Mouse (Mus musculus) regulatory T cell (primary cell): Measurements from ENCODE around the gene Mipol1.

Experiments
- in situ Hi-C: fragments of 300-600 bp; cut with MboI, MseI; formaldehyde crosslinking; loops from one replicate; pipeline ENCODE4 v1.15.1; 2025; ENCODE audit warnings: high pct_unique_total_duplicates

The Mipol1 gene

DNA sequence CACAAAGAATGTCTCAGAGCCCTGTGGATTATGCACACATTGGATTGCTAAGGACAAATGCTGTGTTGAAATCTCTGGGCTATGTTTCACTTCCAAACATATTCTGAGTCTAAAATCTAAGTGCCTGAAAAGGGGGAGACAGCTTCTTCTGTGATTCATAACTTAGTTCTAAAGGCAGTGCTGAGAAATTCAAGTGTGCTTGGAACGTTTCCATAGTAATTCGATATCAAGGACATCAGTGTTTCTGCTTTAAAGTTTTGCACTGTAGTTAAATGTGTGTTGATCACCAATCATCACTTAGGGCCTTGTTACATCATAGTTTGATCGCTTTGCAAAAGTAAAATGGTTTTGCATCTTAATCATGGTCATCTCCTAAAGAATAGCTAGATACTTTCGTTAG is 279.5 kb downstream of the Mipol1 start:
- in situ Hi-C loops: no loop called here

DNA sequence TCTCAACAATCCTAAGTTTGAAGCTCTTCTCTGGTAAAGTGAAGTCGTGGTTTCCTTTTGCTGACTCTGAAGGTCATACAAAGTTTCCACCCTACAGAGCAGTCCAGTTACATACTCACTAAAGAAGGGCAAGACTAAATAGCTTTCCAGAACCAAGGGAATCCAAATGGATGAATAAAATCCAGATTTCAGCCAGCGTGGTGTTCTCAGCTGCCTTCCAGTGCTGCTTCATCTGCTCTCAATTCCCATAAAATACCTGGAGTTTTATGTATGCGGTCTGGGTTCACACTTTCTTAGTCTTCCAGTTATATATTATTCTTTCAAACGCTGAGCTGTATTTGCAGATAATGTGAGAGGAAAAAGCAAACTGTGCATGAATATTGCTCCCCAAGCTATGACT is 280.9 kb downstream of the Mipol1 start:
- in situ Hi-C loops: no loop called here

DNA sequence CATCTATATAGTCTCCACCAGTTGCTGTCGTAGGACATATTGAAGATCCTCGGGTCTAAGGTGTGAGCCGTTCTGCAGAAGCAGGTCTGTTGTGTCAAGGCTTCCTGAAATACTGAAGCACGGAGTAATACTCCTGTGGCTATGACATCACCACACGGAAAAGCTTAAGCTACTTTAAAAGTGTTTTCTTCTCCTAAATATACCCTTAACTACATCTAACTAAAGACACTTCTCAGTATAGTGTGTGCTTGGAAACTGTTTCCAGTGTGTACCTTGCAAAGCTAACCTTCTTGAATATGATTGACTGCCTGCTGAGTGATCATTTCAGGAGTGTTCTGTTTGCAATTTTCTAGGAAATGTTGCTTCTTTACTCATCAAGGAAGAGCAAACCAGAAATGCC is 281.3 kb downstream of the Mipol1 start:
- in situ Hi-C loops: no loop called here

DNA sequence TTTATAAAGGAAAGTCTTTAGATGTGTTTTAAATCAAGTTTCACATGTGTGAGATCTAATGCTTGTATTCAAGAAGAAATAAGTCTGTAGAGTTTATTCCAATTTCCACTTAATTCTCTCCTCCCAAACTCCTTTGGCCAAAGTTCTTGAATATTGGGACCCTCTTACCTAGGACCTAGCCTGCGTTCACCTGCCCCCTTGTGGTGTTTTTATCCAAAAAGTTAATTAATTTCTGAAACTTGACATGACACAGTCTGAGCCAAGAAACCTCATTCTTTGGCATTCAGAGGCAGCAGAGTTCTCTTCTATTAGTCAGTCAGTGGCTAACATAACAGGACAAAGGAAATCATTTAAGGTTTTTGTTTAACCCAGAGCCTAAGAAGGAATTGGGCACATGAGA is 284.3 kb downstream of the Mipol1 start:
- in situ Hi-C loops: no loop called here

DNA sequence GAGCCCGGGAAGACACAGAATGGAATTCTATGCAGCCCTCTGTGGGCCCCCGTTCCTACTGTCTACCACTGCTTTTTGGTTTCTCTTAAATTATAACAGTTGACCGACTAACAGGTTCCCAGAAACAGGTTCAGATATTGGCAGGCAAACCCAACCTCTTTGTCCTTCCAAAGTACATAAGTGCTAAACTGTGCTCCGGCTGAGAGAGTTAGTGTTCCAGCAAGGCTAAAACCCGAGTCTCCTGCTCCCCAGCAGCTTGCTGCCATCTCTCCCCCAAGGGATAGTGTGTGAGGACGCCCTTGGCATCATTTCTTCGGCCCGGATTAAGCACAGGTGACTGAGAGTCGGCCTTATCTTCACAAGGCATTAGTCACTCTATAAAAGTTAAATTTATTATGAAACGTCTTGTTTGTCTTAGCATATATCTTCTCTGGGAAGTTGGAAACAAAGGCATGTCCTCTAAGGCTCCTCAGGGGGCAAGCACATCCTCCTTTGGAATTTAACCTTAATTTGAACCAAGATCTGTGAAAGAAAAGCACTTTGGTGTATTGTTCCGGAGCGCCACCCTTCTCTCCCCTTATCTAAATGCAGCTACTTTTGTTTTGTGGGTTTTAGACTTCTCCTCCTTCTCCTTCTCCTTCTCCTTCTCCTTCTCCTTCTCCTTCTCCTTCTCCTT is 285.6 kb downstream of the Mipol1 start:
- in situ Hi-C loops: no loop called here

DNA sequence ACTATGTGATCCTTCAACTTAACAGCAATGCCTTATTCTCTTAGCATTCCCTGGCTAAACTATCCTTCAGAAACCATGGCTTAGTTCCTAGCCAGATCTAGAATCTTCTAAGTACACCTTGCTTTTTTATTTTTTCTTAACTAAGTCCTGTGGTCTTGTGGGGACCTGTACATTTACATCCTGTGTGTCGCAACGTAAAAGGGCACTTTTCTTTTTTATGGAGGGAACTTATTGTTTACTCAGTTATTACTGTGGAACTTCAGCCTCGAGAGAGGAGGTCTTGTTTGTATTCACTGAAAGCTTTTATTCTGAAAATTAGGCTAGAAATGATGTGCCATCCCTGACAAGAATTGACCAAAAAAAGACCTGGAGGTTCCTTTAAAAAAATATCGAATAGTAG is 298.1 kb downstream of the Mipol1 start:
- in situ Hi-C loops: loop anchor here (25.0 kb wide), 1 partner anchor 241 kb away; no protein-coding TSS in a partner anchor

DNA sequence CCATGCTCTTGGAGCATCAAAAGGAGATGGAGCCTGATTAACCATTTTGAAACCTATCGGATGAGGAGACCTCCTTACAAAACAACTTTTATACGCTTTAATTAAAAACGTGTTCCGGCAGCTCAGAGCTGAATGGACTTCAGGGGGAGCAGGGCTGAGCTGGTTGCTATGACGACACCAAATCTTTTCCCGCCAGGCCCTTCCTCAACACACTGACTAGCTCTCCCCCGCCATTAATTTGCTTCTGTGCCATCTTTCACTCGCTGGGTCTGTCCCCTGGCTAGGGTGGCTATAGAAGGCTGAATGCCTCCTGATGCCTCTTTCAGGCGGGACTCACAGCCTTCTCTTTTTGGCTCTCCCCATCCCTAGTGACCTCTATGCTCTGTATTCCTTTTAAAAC is 300.2 kb downstream of the Mipol1 start:
- in situ Hi-C loops: loop anchor here (25.0 kb wide), 1 partner anchor 243 kb away; no protein-coding TSS in a partner anchor

DNA sequence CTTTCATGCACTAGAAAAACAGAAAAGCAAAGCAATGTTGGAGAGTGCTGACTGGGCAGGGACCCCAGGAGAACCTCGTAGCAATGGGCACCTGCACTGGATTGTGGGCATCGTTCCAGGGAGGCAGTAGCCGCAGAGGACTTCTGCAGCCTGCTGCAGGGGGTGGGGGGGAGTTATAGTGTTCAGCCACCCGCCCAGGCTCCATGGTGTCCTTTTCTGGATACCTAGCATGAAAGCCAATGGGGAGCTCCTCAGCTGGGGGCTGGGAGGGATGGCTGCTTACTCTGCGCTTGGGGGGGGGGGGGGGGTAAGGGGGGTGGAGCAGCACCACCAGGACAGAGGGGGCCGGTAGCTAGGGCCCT is 304.3 kb downstream of the Mipol1 start:
- in situ Hi-C loops: loop anchor here (25.0 kb wide), 1 partner anchor 247 kb away; no protein-coding TSS in a partner anchor

DNA sequence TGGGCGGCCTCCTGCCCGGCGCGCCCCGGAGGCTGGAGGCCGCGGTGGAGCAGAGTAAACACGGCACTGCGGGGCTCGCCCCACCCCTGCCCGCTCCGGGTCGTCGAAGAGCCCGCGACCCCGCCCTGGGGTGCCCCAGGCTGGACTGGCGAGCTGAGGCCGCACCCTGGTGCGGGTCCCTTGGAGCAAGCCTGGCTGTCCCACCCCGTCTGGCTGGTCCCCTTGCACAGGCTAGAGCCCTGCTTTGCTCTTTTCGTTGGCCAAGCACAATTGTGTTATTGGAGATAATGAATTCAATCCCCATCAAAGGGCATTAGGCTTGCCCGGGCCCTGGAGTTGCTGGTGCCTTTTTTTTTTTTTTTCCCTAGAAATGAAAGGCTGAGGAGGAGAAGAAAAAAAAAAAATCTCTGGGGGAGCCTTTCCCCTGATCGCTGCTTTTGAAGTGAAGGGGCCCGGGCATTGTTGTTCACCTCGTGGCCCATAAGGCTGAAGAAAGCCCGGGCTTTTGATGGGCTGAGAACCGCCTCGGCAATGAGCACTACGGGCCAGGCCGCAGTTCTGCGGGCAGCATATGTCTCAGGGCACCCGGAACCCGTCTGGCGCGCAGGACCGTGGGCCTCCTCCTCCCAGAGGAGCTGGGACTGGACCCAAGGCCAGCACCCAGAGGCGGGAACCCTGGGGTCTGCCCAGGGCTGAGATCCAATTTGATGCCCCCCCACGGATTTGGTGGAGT is 304.8 kb downstream of the Mipol1 start:
- in situ Hi-C loops: loop anchor here (5.0 to 25.0 kb wide), 2 partner anchors 248 to 838 kb away; no protein-coding TSS in a partner anchor

DNA sequence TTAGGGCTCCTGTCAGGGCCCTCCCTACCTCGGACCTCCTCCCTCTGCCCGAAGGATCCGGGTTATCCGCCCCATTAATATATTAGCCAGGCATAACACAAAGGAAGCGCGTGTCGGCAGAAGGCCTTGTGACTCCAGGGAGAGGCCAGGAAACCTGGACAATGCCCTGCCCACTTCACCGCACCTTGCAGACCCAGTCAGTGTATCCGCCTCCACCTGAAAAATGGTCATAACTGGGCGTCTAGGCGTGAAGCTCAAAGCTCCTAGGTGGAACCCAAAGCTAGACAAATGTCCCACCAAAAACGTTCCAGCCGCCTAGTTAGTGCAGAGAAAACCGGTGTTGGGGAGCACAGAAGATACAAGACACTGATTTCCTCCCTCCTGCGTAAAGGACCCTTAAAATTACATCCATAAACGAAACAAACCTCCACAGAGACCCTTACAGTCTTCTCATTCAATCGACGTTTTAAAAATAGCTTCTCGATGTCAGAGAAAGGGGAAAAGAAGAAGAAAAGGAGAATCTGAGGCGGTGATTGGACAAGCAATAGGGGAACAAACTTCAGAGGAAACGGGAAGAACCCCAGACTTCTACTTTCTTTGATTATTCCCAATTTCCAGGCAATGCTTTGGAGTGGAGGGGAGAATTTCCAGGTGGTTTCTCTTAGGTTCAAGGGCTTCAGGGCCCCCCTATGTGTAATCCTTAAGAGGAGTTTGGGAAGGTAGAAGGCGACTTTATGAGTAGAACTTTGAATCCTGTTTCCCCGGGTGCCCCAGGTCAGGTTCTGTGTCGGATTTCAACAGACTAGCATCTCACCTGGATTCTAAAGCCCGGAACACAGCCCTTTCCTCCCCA is 306.1 kb downstream of the Mipol1 start:
- in situ Hi-C loops: loop anchor here (5.0 to 25.0 kb wide), 2 partner anchors 249 to 839 kb away; no protein-coding TSS in a partner anchor

DNA sequence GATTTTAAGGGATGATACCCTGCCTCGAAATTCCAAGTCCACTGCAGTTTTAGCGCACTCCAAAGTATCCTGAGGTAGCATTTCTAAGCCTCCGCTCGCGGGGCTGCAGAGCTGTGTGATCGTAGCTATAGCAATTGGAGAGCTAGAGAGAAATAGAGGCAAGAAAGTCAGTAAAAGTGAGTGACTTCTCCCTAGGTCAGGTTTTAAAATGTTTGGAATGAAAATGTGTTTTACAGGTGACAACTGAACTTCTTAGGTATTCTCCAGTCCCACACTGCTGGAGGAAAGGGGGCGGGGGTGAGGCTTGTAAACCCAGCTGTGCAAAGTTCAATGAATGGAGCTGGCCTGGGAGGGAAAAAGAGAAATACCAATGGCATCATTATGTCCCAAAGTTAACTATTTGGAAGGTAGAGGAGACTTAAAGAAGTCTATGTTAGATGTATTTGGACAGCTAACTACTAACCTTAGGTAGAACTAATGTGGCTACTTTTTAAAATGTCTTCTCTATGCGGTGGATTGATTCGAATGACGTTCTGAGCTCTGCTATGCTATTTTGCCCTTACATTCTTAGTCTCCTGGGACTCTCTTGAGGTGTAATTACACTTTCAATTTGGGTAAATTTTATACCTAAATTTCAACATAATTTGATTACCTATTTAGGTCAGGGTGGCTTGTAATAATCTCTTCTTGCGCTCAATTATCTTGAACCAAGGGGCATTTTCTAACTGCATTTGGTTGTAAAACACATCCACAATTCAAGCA is 306.9 kb downstream of the Mipol1 start:
- in situ Hi-C loops: loop anchor here (5.0 to 25.0 kb wide), 2 partner anchors 250 to 840 kb away; no protein-coding TSS in a partner anchor

DNA sequence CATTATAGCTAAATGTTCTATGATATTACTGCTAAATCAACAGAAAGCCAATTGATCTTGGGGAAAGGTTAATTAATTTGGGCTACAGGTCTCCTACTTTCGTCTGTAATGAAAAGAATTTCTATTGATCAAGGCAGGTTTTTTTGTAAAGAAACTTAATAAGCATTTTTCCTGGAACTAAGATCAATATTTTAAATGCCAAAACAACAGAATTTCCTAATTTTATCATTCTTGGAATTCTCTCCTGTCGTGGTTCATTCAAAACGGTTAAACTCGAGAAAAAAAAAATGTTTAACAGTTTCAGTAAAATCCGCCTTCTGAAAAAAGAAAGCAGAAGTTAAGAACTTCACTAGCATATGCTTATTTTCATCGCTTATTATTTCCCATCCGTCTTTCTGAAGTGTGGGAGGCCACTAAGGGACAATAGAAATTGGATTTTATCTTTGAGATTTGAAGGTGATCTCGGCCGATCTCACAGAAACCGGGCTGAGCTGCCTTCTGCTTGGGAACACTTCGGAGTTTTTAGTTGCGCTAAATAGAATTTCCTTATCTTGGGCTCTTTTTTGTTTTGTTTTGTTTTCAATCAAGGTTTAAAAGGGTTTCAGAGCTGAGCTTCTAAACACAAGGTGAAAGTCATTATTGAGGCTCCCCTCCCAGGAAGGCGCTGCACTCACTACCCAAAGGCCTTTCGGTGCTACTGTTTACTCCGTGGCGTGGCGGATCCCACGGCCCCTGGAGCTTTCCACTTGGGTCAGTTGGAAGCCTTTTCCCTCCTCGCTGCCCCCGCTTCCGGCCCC is 307.8 kb downstream of the Mipol1 start:
- in situ Hi-C loops: loop anchor here (5.0 to 25.0 kb wide), 2 partner anchors 251 to 841 kb away; no protein-coding TSS in a partner anchor

DNA sequence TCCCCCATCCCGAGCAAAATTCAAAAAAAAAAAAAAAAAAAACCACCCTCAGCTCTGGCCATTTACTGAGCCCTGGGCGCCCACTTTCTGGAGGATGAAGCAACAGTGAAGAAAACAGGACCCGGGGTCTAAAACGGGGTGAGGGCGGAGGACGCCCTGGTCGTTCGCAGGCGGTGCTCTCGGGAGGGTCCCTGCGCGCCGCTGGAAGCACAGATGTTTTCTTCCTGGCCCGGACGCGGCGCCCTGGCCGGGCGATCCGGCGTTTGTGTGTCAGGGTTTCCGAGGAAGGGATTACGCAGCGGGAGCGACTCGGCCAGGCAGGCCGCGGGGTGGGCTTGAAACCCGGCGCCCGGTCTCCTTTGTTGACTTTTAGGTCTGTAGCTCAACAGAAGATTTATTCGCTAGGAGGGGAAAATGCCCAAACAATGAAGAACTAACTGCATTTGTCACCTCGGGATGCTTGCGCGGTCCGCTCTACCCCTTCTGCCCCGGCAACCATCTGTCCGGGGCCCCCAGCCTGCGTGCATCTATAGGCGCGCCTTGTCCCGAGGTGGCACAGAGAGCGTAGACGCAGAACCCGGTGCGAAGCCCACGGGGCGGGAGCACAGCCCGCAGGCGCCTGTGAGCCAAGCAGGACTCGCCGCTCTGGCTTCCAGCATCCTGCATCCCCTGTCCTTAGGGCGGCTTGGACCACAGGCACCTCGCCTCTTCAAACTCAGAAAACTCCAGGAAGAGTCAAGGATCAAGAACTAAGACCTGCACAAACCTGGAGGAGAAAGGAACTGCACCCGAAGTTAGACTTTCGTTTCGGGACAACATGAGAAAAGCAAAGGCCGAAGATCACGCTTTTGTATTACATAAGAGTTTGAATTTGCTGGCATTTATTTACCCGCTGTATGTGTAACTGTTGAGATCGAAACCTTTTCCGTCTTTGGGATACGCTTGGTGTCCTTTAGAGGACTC is 308.6 kb downstream of the Mipol1 start:
- in situ Hi-C loops: loop anchor here (5.0 to 25.0 kb wide), 2 partner anchors 252 to 842 kb away; no protein-coding TSS in a partner anchor

DNA sequence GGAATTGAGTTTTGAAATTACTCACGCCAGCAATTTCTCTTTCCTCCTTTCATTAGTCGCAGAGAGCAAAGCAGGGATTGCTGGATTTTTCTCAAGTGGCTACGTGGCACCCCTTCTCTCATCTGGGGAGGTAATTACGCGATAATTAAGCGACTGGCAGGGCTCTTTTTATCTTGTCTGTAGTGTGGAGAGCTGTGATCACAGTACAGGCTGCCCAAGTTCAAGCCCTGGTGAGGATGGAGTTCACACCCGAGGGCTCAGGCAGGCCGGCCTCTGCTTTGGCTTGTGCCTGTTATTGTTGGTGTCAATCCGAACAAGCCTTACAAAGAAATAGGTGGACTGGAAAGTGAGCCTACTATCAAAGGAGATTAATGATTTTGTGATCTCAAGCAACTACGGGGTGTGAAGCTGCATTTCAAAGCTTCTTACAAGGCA is 309.3 kb downstream of the Mipol1 start:
- in situ Hi-C loops: loop anchor here (5.0 to 25.0 kb wide), 2 partner anchors 252 to 842 kb away; no protein-coding TSS in a partner anchor

DNA sequence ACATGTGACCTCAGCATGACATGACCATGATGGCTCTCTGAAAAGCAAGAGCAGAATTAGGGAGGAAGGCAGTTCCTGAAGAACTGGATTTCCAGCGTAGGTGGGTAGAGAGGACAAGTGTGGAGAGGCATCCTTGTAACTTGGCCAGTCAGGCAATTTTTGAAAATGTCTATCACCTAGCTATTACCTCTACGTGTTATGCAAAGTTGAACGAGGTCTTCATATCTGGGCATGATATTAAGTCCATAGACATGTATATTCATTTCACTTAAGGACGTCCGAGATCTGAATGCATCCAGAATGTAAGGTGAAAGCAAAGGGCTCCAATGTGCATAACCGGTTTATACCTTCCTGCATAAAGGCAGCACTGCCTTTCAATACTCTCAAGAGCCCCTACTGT is 310.9 kb downstream of the Mipol1 start:
- in situ Hi-C loops: loop anchor here (25.0 kb wide), 1 partner anchor 254 kb away; no protein-coding TSS in a partner anchor

DNA sequence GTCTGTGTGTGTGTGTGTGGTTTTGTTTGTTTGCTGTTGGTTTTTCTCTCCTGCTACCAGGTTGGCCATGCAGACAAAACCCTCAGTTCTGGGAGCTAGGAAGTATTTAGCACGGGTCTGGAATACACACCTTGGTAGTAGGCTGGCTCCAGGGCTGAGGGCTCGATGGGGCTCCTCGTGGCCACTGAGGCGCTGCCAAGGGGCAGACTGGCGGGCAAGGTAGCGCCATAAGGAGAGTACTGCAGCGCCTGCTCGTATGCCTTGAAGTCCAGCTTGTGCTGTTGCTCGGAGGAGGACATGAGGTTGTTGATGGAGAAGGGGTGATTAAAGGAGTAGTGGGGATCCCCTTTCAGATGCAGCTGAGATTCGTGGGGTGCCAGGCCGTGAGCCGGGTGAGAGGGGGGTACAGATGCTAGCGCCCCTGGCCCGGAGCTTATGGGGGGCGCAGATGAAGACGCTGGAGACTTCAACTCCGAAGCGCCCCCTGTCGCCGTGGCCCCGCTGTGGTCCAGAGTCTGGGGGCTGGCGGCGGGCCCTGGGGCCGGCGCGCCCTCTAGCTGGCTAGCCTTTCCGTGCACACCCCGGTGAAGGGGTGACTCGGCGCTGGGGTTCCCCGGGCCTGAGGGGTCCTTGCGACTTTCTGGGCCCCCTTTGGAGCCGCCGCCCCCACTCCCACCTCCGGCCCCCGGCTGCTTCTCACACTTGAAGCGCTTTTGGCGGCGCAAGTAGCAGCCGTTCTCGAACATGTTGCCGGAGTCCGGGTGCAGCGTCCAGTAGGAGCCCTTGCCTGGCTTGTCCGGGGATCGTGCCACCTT is 311.9 kb downstream of the Mipol1 start:
- in situ Hi-C loops: loop anchor here (25.0 kb wide), 1 partner anchor 255 kb away; no protein-coding TSS in a partner anchor

DNA sequence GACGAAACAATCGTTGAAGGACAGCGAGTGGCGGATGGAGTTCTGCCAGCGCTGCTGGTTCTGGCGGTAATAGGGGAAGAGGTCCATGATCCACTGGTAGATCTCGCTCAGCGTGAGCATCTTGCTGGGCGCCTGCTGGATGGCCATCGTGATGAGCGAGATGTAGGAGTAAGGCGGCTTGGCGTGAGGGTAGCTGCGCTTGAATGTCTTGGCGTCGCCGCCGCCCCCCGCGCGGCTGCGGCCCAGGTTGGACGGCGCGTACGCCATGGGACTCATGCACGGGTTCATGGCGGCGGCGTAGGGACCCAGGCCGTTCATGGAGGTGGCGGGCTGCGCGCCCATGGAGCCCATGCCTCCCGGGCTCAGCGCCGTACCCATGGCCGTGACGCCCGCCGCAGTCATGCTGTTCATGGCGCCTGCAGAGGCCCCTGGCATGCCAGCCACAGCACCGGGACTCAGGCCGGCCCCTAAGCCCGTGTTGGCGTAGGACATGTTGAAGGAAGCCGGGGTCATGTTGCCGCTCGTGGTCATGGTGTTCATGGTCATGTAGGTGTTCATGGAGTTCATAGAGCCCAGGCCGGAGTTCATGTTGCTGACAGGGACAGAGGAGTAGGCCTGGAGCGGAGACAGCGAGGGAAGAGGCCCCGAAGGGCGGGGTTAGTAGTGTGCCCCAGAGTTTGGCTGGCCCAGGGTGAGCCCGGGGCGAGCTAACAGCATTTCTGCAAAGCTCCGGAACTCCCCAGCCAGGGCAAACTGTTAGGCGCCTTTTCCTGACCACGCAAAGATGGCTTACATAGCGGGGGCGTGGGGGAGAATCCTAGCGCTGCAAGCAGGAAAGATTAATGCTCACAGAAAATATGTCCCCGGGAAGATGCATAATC is 312.8 kb downstream of the Mipol1 start:
- in situ Hi-C loops: loop anchor here (25.0 kb wide), 1 partner anchor 256 kb away; no protein-coding TSS in a partner anchor
